Mouse (Mus musculus) hematopoietic stem cell, adult 5-6 weeks (primary cell): Measurements from ENCODE around the gene Cyb561d2. TPM values are rescaled to one million over a fixed set of nuclear protein-coding genes. Genes with fewer than 3 reads are reported as not detected.
"Not testable (repeated sequence)": the region's sequence is repeated elsewhere in the genome, so short reads cannot be mapped to it uniquely, and the experiment has no call there.

Experiments
- ATAC-seq, 2 experiments: fragments of 125-278 bp in 1 of 2; replicated peaks in 1 of 2; 2 replicates each; pipeline ENCODE4 v1.8.0; 2016 to 2017; ENCODE audit warnings: inconsistent platforms in 2 of 2, mild to moderate bottlenecking in 2 of 2, moderate number of reproducible peaks in 2 of 2, low read depth in 1 of 2, moderate TSS enrichment in 1 of 2; ENCODE audit not compliant: low FRiP score in 2 of 2, poor library complexity in 2 of 2, severe bottlenecking in 2 of 2, insufficient read depth in 1 of 2, low TSS enrichment in 1 of 2
- total RNA-seq: library from RNA; stranded (forward); fragments of 172-1452, 232-1000 nt; gene quantifications from 2 replicates; pipeline ENCODE4 v1.2.3, GENCODE M21; 2017

The Cyb561d2 gene
- total RNA-seq, 1 experiment from 2014 or later, result 19.7 TPM

DNA sequence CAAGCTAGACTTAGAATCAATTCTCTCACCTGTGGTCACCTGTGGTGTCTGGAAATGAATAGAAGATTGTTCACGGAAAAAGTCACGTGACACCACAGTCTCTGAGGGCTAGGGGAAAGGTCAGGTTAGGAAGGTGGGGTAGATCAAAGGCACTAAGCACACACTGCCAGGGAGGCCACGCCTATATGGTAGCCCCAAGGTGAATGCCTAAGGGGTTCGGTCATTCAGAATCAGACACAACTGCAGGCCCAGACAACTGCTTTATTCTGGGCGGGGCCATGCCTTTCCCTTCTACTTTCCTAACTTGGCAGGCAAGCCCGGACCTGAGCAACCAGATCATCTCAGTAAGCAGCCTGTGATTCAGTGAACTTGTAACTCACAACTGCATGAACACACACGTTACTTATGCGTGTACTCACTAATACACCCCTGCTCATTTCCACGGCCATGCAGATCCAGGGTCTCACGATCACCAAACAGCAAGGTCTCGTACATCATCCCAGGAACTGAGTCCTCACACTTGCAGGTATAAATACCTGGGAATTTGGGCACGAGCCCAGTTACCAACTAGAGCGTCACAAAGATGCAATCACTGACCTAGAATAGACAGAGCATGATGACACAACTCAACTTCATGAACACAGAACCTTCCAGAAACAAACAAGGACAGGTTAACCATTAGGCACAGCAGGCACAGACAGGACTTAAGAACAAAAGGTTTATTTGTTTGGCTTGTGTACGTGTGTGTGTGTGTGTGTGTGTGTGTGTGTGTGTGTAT lies 33.8 kb upstream of the Cyb561d2 start:
- no peak for ATAC-seq

DNA sequence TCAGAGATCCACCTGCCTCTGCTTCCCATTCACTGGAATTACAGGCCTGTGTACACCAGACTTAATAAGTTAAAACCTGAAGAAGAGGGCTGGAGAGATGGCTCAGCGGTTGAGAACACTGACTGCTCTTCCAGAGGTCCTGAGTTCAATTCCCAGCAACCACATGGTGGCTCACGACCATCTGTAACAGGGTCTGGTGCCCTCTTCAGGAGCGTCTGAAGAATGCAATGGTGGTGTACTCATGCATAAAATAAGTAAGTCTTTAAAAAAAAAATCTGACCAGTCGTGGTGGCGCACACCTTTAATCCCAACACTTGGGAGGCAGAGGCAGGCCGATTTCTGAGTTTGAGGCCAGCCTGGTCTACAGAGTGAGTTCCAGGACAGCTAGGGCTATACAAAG lies 31.8 kb upstream of the Cyb561d2 start:
- ATAC-seq, result not testable (repeated sequence)

GRCm38 (mm10) chr9:107572327-107572662 lies 30.3 kb upstream of the Cyb561d2 start:
- ATAC-seq, result no peak

DNA sequence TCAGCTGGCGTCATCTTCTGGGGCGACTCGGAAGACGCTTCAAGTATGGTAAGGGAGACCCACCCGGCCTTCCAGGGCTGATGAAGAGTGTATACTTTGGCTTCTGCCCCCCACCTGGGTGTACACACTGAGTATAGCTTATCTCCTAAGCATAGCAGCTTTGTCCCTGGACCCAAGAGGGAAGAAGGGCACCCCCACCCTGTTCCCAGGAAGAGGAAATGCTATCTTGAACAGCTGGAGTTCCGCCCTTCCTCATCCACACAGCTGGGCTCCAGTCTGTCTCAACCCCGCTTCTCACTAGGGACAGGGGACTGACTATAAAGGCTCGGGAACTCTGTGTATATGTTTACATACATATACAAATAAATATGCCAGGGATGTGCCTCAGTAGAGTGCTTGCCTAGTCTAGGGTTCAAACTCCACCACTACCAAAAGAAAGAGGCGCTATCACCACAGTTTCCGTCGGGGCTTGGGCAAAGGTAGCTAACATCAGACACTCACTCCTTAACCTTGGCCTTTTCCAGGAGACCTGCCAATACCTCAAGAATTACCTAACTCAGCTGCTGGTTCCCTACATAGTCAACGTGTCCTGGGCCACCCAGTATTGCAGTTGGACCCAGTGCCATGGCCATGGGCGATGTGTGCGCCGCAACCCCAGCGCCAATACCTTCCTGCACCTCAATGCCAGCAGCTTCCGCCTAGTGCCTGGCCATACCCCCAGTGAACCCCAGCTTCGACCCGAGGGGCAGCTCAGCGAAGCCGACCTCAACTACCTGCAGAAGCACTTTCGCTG lies 29.7 kb upstream of the Cyb561d2 start:
- ATAC-seq, result no peak

DNA sequence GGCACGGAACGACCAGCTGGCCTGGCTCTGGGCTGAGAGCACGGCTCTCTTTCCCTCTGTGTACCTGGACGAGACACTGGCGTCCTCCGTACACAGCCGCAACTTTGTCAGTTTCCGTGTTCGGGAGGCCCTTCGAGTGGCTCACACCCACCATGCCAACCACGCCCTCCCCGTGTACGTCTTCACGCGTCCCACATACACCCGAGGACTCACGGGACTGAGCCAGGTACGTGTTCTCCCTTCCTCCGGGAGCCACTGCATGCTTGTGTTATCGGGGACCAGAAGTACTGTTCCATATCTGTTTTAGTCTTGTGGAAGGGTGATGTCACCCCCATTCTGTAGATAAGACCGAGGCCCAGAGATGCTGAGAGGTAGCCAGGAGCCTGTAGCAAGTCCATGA lies 28.9 kb upstream of the Cyb561d2 start:
- ATAC-seq, result no peak

GRCm38 (mm10) chr9:107570016-107570415 lies 28.0 kb upstream of the Cyb561d2 start:
- ATAC-seq, result no peak

DNA sequence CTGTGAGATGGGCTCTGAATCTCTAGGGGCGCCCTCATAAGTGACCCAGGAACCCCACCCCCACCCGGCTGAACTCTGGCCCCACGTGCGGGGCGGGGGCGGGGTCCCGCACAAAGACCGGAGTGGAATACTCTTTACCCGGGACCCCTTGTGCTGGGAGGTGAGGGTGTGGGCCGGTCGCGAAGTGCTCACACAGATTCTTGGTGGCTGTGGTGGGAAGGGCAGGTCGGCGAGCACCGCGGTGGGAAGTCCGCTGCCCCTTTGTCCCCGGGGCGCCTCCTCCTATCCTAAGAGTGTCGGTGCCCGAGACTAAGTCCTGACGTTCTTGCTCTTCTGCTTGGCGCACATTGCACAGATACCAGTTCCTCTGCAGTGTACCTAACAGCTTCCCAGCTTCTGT lies 27.3 kb upstream of the Cyb561d2 start:
- ATAC-seq, result no peak; a peak in 1 of 4 replicates

- peak; percentile 76 for ATAC-seq
Measured at GRCm38 (mm10) chr9:107568331-107569261, 26.6 kb upstream of the Cyb561d2 start.

- ATAC-seq, result no peak
Measured at GRCm38 (mm10) chr9:107567702-107568319, 25.8 kb upstream of the Cyb561d2 start, which contains the start of gene Hyal2. TSS of gene Hyal2 (plus strand) at chr9:107567945.

DNA sequence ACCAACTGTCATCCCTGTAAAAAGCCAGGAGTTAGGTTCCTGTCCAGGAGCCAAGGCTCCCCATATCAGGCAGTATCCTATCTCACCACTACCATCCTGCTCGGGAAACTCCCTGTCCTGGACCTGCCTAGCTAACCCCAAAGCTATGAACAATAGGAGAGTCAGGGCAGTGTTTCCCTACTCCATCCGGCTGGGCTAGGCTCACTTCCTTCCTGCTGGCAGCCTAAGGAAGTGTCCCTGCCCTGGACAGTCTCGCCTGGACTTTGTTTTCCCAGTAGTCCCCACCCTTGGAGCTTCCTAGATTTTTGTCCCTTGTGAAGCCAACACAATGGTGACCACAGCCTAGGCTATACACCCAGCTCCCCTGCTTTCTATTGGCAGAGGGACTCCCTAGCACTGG lies 24.9 kb upstream of the Cyb561d2 start:
- no peak for ATAC-seq

- no peak for ATAC-seq
Measured at GRCm38 (mm10) chr9:107566041-107566709, 24.2 kb upstream of the Cyb561d2 start.

- ATAC-seq, result not testable (repeated sequence)
Measured at GRCm38 (mm10) chr9:107565556-107565955, 23.6 kb upstream of the Cyb561d2 start.

GRCm38 (mm10) chr9:107563029-107563581 lies 21.1 kb upstream of the Cyb561d2 start, which contains the start of gene Tusc2:
TSS of gene Tusc2 (plus strand) at chr9:107563255.
- peak; percentile 98 for ATAC-seq

- no peak for ATAC-seq
Measured at GRCm38 (mm10) chr9:107556346-107556745, 14.4 kb upstream of the Cyb561d2 start.

DNA sequence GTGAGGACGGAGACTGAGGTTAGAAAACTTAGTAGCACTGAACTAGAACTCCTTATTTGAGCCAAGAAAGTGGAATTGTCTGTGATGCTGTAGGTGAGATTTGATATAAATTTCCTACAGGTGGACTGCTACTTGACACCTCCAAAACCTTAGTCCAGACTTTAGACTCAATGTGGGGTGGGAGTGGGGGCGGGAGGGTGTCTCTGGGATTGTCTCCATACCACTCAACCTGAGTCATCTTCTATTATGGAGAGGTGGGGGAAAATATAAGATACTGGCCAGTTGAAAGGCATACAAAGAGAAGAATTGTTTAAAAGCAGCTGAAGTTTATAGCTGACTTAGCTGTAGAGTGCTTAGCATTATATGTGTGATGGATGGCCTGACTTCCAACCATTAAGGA lies 13.7 kb upstream of the Cyb561d2 start:
- ATAC-seq, result no peak

DNA sequence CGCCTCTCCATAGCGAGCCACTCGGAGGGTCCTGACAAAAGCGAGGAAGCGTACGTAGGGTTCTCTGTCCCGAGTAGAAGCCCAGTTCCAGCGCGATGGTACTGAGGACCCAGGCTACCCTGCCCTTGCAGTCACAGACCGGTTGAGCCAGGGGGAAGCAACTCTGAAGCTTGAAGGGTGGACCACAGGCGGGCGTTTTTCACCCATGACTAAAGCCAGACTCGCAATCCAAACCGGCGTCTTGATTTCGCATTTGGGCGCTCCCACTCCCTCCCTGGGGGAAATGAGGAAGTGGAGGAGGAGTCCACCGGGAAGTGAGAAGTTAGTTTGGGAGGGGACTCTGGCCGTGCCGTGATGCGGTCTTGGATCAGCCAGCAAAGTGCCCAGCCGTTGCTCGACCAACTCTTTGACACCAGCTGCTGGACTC lies 13.1 kb upstream of the Cyb561d2 start:
- ATAC-seq, result peak; percentile 1 to 11; a peak in 1 of 4 replicates
